Mouse (Mus musculus) gastrocnemius, postnatal 10 days (tissue): ENCODE data around the gene Uggt2. TPM values are rescaled to one million over a fixed set of nuclear protein-coding genes. Genes with fewer than 3 reads are reported as not detected.

Experiments
- DNase-seq: peaks from one replicate; pipeline ENCODE4 v3.0.0; 2021; ENCODE audit warnings: mixed read lengths
- total RNA-seq, 2 experiments: library from RNA; stranded (reverse); gene quantifications; 2 replicates each; pipeline ENCODE4 v1.2.3; 2021

The Uggt2 gene
- total RNA-seq, 2 experiments from 2014 or later: 7.8 to 10.7 TPM

- no peak for DNase-seq
Measured at GRCm38 (mm10) chr14:119037076-119037683, 62.0 kb downstream of the Uggt2 start.

- no peak for DNase-seq
Measured at GRCm38 (mm10) chr14:119027675-119028253, 71.5 kb downstream of the Uggt2 start.

GRCm38 (mm10) chr14:119027130-119027529 lies 72.1 kb downstream of the Uggt2 start:
- DNase-seq: peak; percentile 44

- no peak for DNase-seq
Measured at GRCm38 (mm10) chr14:119025889-119026288, 73.3 kb downstream of the Uggt2 start.

- no peak for DNase-seq
Measured at GRCm38 (mm10) chr14:119013549-119013948, 85.7 kb downstream of the Uggt2 start.

- peak; percentile 32 for DNase-seq
Measured at GRCm38 (mm10) chr14:119012607-119013431, 86.4 kb downstream of the Uggt2 start.

GRCm38 (mm10) chr14:119009531-119009930 lies 89.7 kb downstream of the Uggt2 start:
- no peak for DNase-seq

GRCm38 (mm10) chr14:119008031-119008590 lies 91.1 kb downstream of the Uggt2 start:
- DNase-seq: no peak

- peak; percentile 88 for DNase-seq
Measured at GRCm38 (mm10) chr14:119007103-119007951, 91.9 kb downstream of the Uggt2 start.

- DNase-seq: no peak
Measured at GRCm38 (mm10) chr14:119006441-119007102, 92.7 kb downstream of the Uggt2 start.

- no peak for DNase-seq
Measured at GRCm38 (mm10) chr14:119005834-119006233, 93.4 kb downstream of the Uggt2 start.

- DNase-seq: no peak
Measured at GRCm38 (mm10) chr14:119003320-119003719, 95.9 kb downstream of the Uggt2 start.

GRCm38 (mm10) chr14:118995226-118995925 lies 103.9 kb downstream of the Uggt2 start:
- DNase-seq: no peak

GRCm38 (mm10) chr14:118987523-118988496 lies 111.4 kb downstream of the Uggt2 start:
- no peak for DNase-seq

GRCm38 (mm10) chr14:118986653-118987522 lies 112.3 kb downstream of the Uggt2 start:
- DNase-seq: peak; percentile 72

GRCm38 (mm10) chr14:118984161-118984560 lies 115.1 kb downstream of the Uggt2 start:
- DNase-seq: no peak

GRCm38 (mm10) chr14:118983396-118983795 lies 115.8 kb downstream of the Uggt2 start:
- no peak for DNase-seq

GRCm38 (mm10) chr14:118982429-118983045 lies 116.7 kb downstream of the Uggt2 start:
- peak; percentile 13 for DNase-seq
